Mouse (Mus musculus) myocyte (in vitro differentiated cells): ENCODE data around the gene Rassf6.

Experiments used
- CEBPB ChIP-seq: IDR thresholded peaks from 2 replicates; pipeline ENCODE4 v1.6.1; 2011; ENCODE audit warnings: mild to moderate bottlenecking, moderate library complexity; ENCODE audit not compliant: poor library complexity, insufficient read depth, severe bottlenecking
- E2F4 ChIP-seq: IDR thresholded peaks from one replicate; pipeline ENCODE4 v1.6.1; 2011; ENCODE audit warnings: mild to moderate bottlenecking, control low read depth, moderate library complexity; ENCODE audit not compliant: insufficient read depth
- POLR2A ChIP-seq: IDR thresholded peaks from one replicate; pipeline ENCODE4 v1.6.1; 2011; ENCODE audit warnings: low read depth, mild to moderate bottlenecking, control low read depth, moderate library complexity; ENCODE audit not compliant: insufficient read length
- TCF12 ChIP-seq: IDR thresholded peaks from one replicate; pipeline ENCODE4 v1.6.1; 2011; ENCODE audit warnings: mild to moderate bottlenecking, control low read depth; ENCODE audit not compliant: poor library complexity, insufficient read depth, severe bottlenecking

- no peak for TF ChIP-seq CEBPB
- TF ChIP-seq POLR2A = no peak
- TF ChIP-seq E2F4 = no peak
- no peak for TF ChIP-seq TCF12
Observed at GRCm38 (mm10) chr5:90660411-90660810, 20.0 kb upstream of the Rassf6 start.
